Mouse (Mus musculus) cerebellum, adult 2 months (tissue): ENCODE data around the gene Cep55. TPM values are rescaled to one million over a fixed set of nuclear protein-coding genes. Genes with fewer than 3 reads are reported as not detected.

ENCODE experiments used
- DNase-seq, 2 experiments: peaks; one replicate each; pipeline ENCODE4 v3.0.0; 2021
- H3K27ac ChIP-seq: fragments of 200-500 bp; 2 replicates; pipeline ENCODE4 v1.5.1; 2012; ENCODE audit warnings: low read length, control low read depth, inconsistent platforms; ENCODE audit not compliant: insufficient read depth
- H3K27me3 ChIP-seq: fragments of 200-500 bp; 2 replicates; pipeline ENCODE4 v1.6.1; 2012; ENCODE audit warnings: inconsistent platforms, mild to moderate bottlenecking, low read length, moderate library complexity; ENCODE audit not compliant: control insufficient read depth, insufficient read depth
- H3K4me1 ChIP-seq: fragments of 200-500 bp; 2 replicates; pipeline ENCODE4 v1.6.1; 2011; ENCODE audit warnings: low read length; ENCODE audit not compliant: control insufficient read depth, insufficient read depth
- H3K4me3 ChIP-seq: fragments of 200-500 bp; replicated peaks from 2 replicates; pipeline ENCODE3; 2011; ENCODE audit warnings: mild to moderate bottlenecking, low read depth, low read length, control low read depth; ENCODE audit not compliant: insufficient read depth
- CTCF ChIP-seq: fragments of 200-500 bp; IDR thresholded peaks from 2 replicates; pipeline ENCODE4 v1.5.1; 2011; ENCODE audit warnings: low read depth, mild to moderate bottlenecking, control low read depth, low read length, moderate library complexity, borderline replicate concordance; ENCODE audit not compliant: insufficient read depth
- POLR2A ChIP-seq: fragments of 200-500 bp; IDR thresholded peaks from 2 replicates; pipeline ENCODE4 v1.6.1; 2011; ENCODE audit warnings: low read length, control low read depth, borderline replicate concordance; ENCODE audit not compliant: insufficient read depth
- WGBS: fragments of 180-500 bp; shearing (Covaris S2); methylation state at CpG from one replicate; pipeline ENCODE4 v1.1.7; 2018; 5-methylcytosine and 5-hydroxymethylcytosine counted together
- polyA plus RNA-seq: library from polyadenylated mRNA; depleted of rRNA; stranded (reverse); fragments of >200 nt; gene quantifications from 2 replicates; pipeline ENCODE4 v1.2.3, GENCODE M21; 2012

Cep55 gene
- polyA plus RNA-seq, 1 experiment: 0.18 TPM

GRCm38 (mm10) chr19:38075051-38075450 lies 20.2 kb downstream of the Cep55 start:
- Histone ChIP-seq H3K4me3 (no peak overlapping the region), H3K27ac (no peak overlapping the region), H3K27me3 (no peaks in the 10 kb centered on the region), H3K4me1 (0 out of 2 replicates have a peak, but pooled peaks cover 2% of the 10 kb centered on the region)
- WGBS: 82% methylated on average over 11 of the region's 11 CpGs
- TF ChIP-seq CTCF (no peak), POLR2A (no peak)
- DNase-seq: no peak

- no peak overlapping the region for H3K27ac ChIP-seq
- H3K27me3 ChIP-seq: no peaks in the 10 kb centered on the region
- no peak for TF ChIP-seq CTCF
- no peak for TF ChIP-seq POLR2A
- peak in 1 of 2 experiments; percentile 19 for DNase-seq
- H3K4me3 ChIP-seq: no peak overlapping the region
- 0 out of 2 replicates have a peak, but pooled peaks cover 2% of the 10 kb centered on the region for H3K4me1 ChIP-seq
- 44% methylated on average over 2 of the region's 2 CpGs for WGBS
These were observed 21.4 kb downstream of the Cep55 start for GRCm38 (mm10) chr19:38076251-38076650.

- no peak for TF ChIP-seq POLR2A
- TF ChIP-seq CTCF: no peak
- Histone ChIP-seq H3K4me3 (no peak overlapping the region), H3K4me1 (0 out of 2 replicates have a peak, but pooled peaks cover 2% of the 10 kb centered on the region), H3K27me3 (no peaks in the 10 kb centered on the region), H3K27ac (no peak overlapping the region)
- WGBS: 7% methylated on average over 3 of the region's 3 CpGs
- peak; percentile 12 to 49 for DNase-seq
These were observed 23.2 kb downstream of the Cep55 start for GRCm38 (mm10) chr19:38077851-38078540.

GRCm38 (mm10) chr19:38081361-38081760 lies 26.6 kb downstream of the Cep55 start:
- 60% methylated on average over 3 of the region's 3 CpGs for WGBS
- H3K27me3 ChIP-seq: no peaks in the 10 kb centered on the region
- no peak overlapping the region for H3K4me3 ChIP-seq
- TF ChIP-seq CTCF (no peak), POLR2A (no peak)
- no peak for DNase-seq
- 0 out of 2 replicates have a peak, but pooled peaks cover 2% of the 10 kb centered on the region for H3K4me1 ChIP-seq
- no peak overlapping the region for H3K27ac ChIP-seq

GRCm38 (mm10) chr19:38082931-38083525 lies 28.2 kb downstream of the Cep55 start:
- no peak for TF ChIP-seq POLR2A
- no peak for TF ChIP-seq CTCF
- WGBS: 80% methylated on average over 5 of the region's 5 CpGs
- no peaks in the 10 kb centered on the region for H3K27me3 ChIP-seq
- no peak for DNase-seq
- H3K27ac ChIP-seq: no peak overlapping the region
- H3K4me1 ChIP-seq: no peaks in the 10 kb centered on the region
- no peak overlapping the region for H3K4me3 ChIP-seq

GRCm38 (mm10) chr19:38085841-38086240 lies 31.0 kb downstream of the Cep55 start:
- WGBS: 79% methylated on average over 4 of the region's 4 CpGs
- TF ChIP-seq CTCF (no peak), POLR2A (no peak)
- Histone ChIP-seq H3K27ac (no peak overlapping the region), H3K4me3 (no peak overlapping the region), H3K27me3 (no peaks in the 10 kb centered on the region), H3K4me1 (no peaks in the 10 kb centered on the region)
- no peak for DNase-seq

GRCm38 (mm10) chr19:38086948-38087551 lies 32.2 kb downstream of the Cep55 start:
- TF ChIP-seq POLR2A (no peak), CTCF (peak; percentile 22; the same call in 1 of the 2 replicates)
- Histone ChIP-seq H3K27me3 (no peaks in the 10 kb centered on the region), H3K4me1 (no peaks in the 10 kb centered on the region), H3K4me3 (no peak overlapping the region), H3K27ac (no peak overlapping the region)
- no peak for DNase-seq
- WGBS: 32% methylated on average over 11 of the region's 11 CpGs

- no peaks in the 10 kb centered on the region for H3K4me1 ChIP-seq
- H3K27me3 ChIP-seq: no peaks in the 10 kb centered on the region; the same call in 1 of the 2 replicates
- no peak overlapping the region for H3K27ac ChIP-seq
- no peak for DNase-seq
- 52% methylated on average over 8 of the region's 8 CpGs for WGBS
- no peak overlapping the region for H3K4me3 ChIP-seq
- TF ChIP-seq CTCF (no peak), POLR2A (no peak)
These were observed 34.5 kb downstream of the Cep55 start for GRCm38 (mm10) chr19:38089358-38089757.
